ENCODE assay signal across 18 mouse cellular contexts in the genomic region with DNA sequence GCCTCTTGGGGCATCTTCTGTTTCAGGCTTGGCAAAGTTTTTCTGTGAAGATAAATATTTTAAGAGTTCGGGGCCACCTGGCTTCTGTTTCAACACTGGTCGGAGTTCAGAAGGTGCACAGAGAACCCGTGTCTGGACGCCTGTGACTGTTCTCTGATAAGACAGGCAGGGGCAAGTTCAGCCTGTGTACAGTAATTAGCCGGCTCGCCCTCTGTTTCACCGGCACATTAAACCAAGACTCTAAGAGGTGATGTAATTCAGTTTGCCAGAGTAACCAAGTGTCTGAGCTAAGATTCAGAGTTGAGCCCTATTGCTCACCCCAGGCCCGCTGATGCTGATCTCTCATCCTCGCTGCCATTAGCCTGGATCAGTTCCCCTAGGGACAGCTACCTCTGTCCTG. TPM values are rescaled to one million over a fixed set of nuclear protein-coding genes. Genes with fewer than 3 reads are reported as not detected.
DNase-seq lines count a peak whose midpoint lies in the region; ATAC-seq and TF ChIP-seq lines count a peak whose summit lies in the region.
"Had no signal": no experiment of that assay in that cellular context is flagged by ENCODE, and none has a peak within 500 bp of the region (broad histone marks: within the 10 kb centered on the region; RNA-seq: fewer than 3 reads in every experiment).

No protein-coding gene starts in this region.

- H3K79me2 ChIP-seq in liver, adult 2 months (ENCODE audit: control insufficient read depth, insufficient read depth, low read length) = peaks cover 67% of the 10 kb centered on the region

- no peak overlapping the region for H3K4me2 ChIP-seq in stomach, embryonic 16.5 days (ENCODE audit: low read depth, low read length)
- H3K4me2 ChIP-seq: embryonic facial prominence, embryonic 12.5 days; forebrain, embryonic 12.5 days; midbrain, embryonic 11.5 days had no signal

- H3K27me3 ChIP-seq in heart, embryonic 10.5 days (ENCODE audit: insufficient read depth, poor library complexity, severe bottlenecking) = 0 out of 2 replicates have a peak, but pooled peaks cover 3% of the 10 kb centered on the region
- no peaks in the 10 kb centered on the region for H3K27me3 ChIP-seq in liver, adult 2 months (ENCODE audit: control insufficient read depth, insufficient read depth, low read length)
- H3K27me3 ChIP-seq in stomach, embryonic 16.5 days (ENCODE audit: control insufficient read depth, insufficient read depth, low read length) = no peaks in the 10 kb centered on the region
- H3K27me3 ChIP-seq: embryonic facial prominence, embryonic 12.5 days; forebrain, embryonic 12.5 days had no signal

- peaks cover 44% of the 10 kb centered on the region for H3K4me1 ChIP-seq in heart, embryonic 10.5 days
- peaks cover 4% of the 10 kb centered on the region for H3K4me1 ChIP-seq in liver, adult 2 months (ENCODE audit: control insufficient read depth, insufficient read depth, low read length)
- 0 out of 2 replicates have a peak, but pooled peaks cover 12% of the 10 kb centered on the region for H3K4me1 ChIP-seq in stomach, embryonic 16.5 days (ENCODE audit: control insufficient read depth, insufficient read depth, low read length)

- H3K9me3 ChIP-seq in heart, embryonic 10.5 days = no peaks in the 10 kb centered on the region
- no peaks in the 10 kb centered on the region for H3K9me3 ChIP-seq in stomach, embryonic 16.5 days (replicated peaks; ENCODE audit: control insufficient read depth, low read length)
- H3K9me3 ChIP-seq: embryonic facial prominence, embryonic 12.5 days; forebrain, embryonic 12.5 days had no signal

- TF ChIP-seq POLR2A in liver, adult 2 months (IDR thresholded peaks at IDR 0.05; ENCODE audit: extremely low read depth, insufficient read depth, low read length) = no peak

- no peak for TF ChIP-seq CTCF in liver, adult 2 months (IDR thresholded peaks at IDR 0.05; ENCODE audit: low read depth, low read length)

- DNase-seq in heart, embryonic 10.5 days (ENCODE audit: low spot score) = no peak
- no peak for DNase-seq in heart, adult 9 months (ENCODE audit: low spot score in 2 of 2)
- DNase-seq in retina, embryonic 14.5 days (ENCODE audit: low spot score) = peak; percentile 58
- no peak for DNase-seq in retina, postnatal 1 day
- DNase-seq in liver, adult 2 months (ENCODE audit: extremely low read depth, low read depth, low spot score) = peak; percentile 62
- DNase-seq in testis, postnatal 10 days (ENCODE audit: low spot score) = no peak
- DNase-seq in adrenal gland, postnatal 10 days = no peak
- DNase-seq: cerebellum, postnatal 14 days; heart, postnatal 14 days; kidney, adult 18-20 months; left cerebral cortex, postnatal 4 days; lung, postnatal 10 days; right cerebral cortex, postnatal 4 days had no signal

- H3K36me3 ChIP-seq in heart, embryonic 10.5 days = 0 out of 2 replicates have a peak, but pooled peaks cover 7% of the 10 kb centered on the region
- H3K36me3 ChIP-seq in liver, adult 2 months (ENCODE audit: control insufficient read depth, insufficient read depth, low read length) = no peaks in the 10 kb centered on the region
- H3K36me3 ChIP-seq in stomach, embryonic 16.5 days (ENCODE audit: control insufficient read depth, insufficient read depth, low read length) = no peaks in the 10 kb centered on the region
- H3K36me3 ChIP-seq: embryonic facial prominence, embryonic 12.5 days; G1E had no signal

- ATAC-seq in stomach, embryonic 16.5 days (ENCODE audit: insufficient read depth, low FRiP score) = peak; percentile 64; the same call in 1 of the 2 replicates

- H3K27ac ChIP-seq in heart, embryonic 10.5 days = peak overlapping the region; percentile 39; the same call in 1 of the 2 replicates
- H3K27ac ChIP-seq in liver, adult 2 months (replicated peaks; ENCODE audit: insufficient read depth, low read depth, low read length) = no peak overlapping the region
- H3K27ac ChIP-seq in stomach, embryonic 16.5 days (ENCODE audit: low read length) = peak overlapping the region; percentile 22; the same call in 1 of the 2 replicates
- H3K27ac ChIP-seq: embryonic facial prominence, embryonic 12.5 days; forebrain, embryonic 12.5 days had no signal

- H3K4me3 ChIP-seq in heart, embryonic 10.5 days = no peak overlapping the region
- H3K4me3 ChIP-seq in liver, adult 2 months (ENCODE audit: insufficient read depth, low read depth, low read length) = no peak overlapping the region
- no peak overlapping the region for H3K4me3 ChIP-seq in stomach, embryonic 16.5 days (replicated peaks; ENCODE audit: low read length)
- H3K4me3 ChIP-seq: embryonic facial prominence, embryonic 12.5 days; forebrain, embryonic 12.5 days had no signal

- no peak overlapping the region for H3K9ac ChIP-seq in liver, adult 2 months (ENCODE audit: low read depth, low read length)
- H3K9ac ChIP-seq in stomach, embryonic 16.5 days (ENCODE audit: low read length) = 0 out of 2 replicates have a peak overlapping the region, but pooled peaks have one; percentile 1
- H3K9ac ChIP-seq: embryonic facial prominence, embryonic 12.5 days; forebrain, embryonic 12.5 days had no signal

- WGBS in heart, embryonic 10.5 days = 16% methylated on average over 9 of the region's 9 CpGs
- WGBS in liver, adult 2 months = 26% methylated on average over 9 of the region's 9 CpGs
- WGBS in stomach, embryonic 16.5 days = 29% methylated on average over 9 of the region's 9 CpGs

RNA-seq across cellular contexts. Expression of a gene that starts 16.5 kb away (rescaled TPM):
- polyA plus RNA-seq in heart, embryonic 10.5 days (2016; fragmentation: Nextera tagmentation; extraction: Ambion mirVana) = 12.1 and 19.4 TPM in 2 replicates
- 23.0 and 36.8 TPM in 2 replicates for total RNA-seq in liver, adult 2 months (2014; rRNA removed)
- 80.5 and 91.7 TPM in 2 replicates for polyA plus RNA-seq in liver, adult 2 months (2012; rRNA removed)
- polyA plus RNA-seq in stomach, embryonic 16.5 days (2015; fragmentation: Nextera tagmentation; extraction: Ambion mirVana) = 9.3 and 11.5 TPM in 2 replicates
- total RNA-seq in adrenal gland, postnatal 10 days (2021) = 10 to 100 TPM; 27.8 to 29.7 TPM
- polyA plus RNA-seq: G1E had no signal

Comparison
In these comparisons a context has a peak if more than half of its experiments do, and no peak if none do; other contexts are left out.
1. DNase-seq: peak in retina, embryonic 14.5 days (single experiment) and liver, adult 2 months (single experiment); none in heart, embryonic 10.5 days (single experiment), heart, adult 9 months (0 of 2), retina, postnatal 1 day (single experiment), testis, postnatal 10 days (single experiment) and adrenal gland, postnatal 10 days (single experiment).